Mouse (Mus musculus) fibroblast of lung, adult 2 months (primary cell): Measurements from ENCODE around the gene Gys1.

Experiments
- DNase-seq: peaks from one replicate; pipeline ENCODE4 v3.0.0-alpha.2; 2011; ENCODE audit warnings: low read depth

Gene Gys1

DNA sequence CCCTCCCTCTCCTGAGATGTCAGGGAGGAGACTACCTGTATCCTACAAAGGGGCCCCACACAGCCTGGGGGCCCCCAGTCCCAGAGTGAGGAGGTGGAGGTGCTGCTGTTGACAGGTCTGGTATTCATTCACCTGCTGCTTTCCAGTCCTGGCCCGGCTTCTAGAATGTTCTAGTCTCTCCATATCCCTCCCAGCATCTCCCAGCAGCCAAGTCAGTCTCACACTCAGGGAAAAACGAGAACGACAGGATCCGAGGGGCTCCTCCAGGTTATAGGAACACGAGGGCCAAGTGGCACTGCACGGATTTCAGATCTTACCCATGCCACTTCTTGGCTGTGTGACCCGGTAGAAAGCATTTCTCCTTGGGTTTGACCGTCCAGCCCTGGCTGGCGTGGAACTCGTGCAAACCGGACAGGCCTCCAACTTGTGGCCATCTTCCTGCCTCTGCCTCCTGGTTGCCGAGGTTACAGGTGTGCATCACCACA is 19.9 kb upstream of the Gys1 start:
- no peak for DNase-seq

- DNase-seq: no peak
These were observed 19.0 kb upstream of the Gys1 start for GRCm38 (mm10) chr7:45415636-45416035.

- no peak for DNase-seq
These were observed 16.6 kb upstream of the Gys1 start for GRCm38 (mm10) chr7:45417962-45418492.

DNA sequence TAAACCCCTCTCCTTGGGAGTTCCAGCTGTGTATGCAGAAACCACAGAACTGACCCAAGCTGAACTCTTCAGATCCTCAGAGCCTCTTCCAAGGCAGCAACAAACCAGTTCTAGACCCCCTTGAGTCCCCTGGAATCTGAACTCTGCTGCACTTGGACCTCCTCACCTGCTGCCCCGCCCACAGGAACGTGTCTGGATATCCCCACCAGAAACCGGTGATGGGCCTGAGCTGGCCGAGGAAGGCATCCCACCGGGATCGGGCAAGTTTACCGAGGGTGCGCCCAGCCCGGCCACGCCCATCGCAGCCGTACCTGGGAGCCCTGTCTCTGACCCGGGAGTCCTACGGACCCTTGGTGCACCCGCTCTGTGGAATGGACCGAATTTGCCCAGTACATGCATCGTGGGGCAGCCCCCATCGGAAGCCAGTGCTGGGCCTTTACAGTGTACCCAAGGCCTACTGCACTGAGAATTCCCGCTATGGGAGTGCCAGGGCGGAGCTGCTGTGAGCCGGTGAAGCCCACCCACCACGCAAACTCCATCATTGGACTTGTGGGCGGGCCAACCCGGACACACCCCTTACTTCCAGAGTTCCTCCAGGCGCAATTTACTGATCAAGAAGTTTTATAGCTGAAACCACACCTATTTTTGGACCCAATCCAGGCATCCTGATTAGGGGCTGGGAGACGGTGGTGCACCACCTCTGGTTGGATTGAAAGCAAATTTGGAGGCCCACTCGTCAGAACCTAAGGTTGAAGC is 14.6 kb upstream of the Gys1 start:
- no peak for DNase-seq

DNA sequence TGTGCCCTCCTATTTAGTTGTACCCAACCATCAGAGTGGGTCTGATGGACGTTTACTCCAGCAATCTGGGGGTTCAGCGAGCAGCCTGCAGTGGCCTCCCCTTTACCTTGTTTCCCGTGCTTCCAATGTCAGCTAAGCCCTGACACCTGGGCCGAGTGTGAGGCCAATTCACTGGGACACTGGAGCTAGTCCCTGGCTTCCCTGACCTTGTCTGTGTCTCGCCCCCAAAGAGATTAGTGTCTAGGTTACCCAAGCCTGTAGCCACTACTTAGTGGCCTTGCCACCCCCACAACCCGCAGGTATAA is 14.1 kb upstream of the Gys1 start, which contains the start of gene Lhb:
Gene Lhb (plus strand): TSS at position 206 of the 305 bp plus-strand sequence.
- no peak for DNase-seq

- DNase-seq: no peak
These were observed 13.4 kb upstream of the Gys1 start for GRCm38 (mm10) chr7:45421194-45421593.

DNA sequence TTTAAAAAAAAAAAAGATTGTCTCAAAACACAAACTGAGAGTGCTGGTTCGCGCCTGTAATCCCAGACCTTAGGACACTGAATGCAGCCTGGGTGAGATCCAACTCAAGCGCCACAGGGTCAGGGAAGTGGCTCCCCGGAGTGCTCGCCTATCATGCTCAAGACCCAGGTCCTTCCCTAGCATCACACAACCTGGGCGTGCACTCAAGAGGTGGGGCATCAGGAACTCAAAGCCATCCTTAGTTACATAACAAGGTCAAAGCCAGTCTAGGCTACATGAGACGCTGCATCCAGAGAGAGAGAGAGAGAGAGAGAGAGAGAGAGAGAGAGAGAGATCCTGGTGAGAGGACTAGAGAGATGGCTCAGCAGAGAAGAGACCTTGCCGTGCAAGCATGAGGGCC is 8.1 kb upstream of the Gys1 start:
- no peak for DNase-seq

DNA sequence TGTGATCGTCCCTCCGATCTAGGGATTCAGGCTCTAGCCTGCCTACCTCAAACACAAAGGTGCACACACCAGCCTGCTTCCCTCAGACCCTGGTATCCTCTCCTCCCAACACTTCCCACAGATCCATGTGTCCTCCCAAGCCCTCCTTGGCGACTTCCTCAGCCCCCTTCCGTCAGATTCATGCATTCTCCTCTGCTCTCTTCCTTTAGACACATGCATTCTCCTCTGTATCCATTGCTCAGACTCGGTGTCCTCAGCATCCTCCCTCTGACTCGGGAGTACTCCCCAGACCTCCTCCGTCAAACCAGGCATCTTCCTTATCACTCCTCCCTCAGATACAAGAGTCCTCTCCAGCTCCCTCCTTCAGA is 825 bp upstream of the Gys1 start:
- DNase-seq: no peak

DNA sequence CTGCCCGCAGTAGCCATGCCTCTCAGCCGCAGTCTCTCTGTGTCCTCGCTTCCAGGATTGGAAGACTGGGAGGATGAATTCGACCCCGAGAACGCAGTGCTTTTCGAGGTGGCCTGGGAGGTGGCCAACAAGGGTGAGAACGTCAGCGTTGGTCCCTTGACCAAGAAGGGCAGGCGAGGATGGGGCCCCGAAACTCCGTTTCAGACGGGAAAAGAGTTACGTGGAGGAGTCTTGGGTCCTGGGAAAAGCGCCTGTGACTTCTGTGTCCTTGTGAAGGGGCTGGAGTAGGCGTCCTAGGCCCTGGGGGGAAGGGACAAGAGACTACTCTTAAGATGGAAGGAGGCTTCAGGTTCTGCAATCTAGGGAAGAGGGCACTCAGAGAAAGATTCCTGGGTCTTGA is 394 bp downstream of the Gys1 start:
- DNase-seq: no peak

- DNase-seq: no peak
These were observed 1.8 kb downstream of the Gys1 start for GRCm38 (mm10) chr7:45436444-45436843.

GRCm38 (mm10) chr7:45437046-45437445 is 2.4 kb downstream of the Gys1 start:
- DNase-seq: no peak

- DNase-seq: no peak
These were observed 3.1 kb downstream of the Gys1 start, which contains the start of gene Ruvbl2 for GRCm38 (mm10) chr7:45437521-45438276. Gene Ruvbl2, minus strand, starts transcription at chr7:45438096.

- DNase-seq: no peak
These were observed 9.1 kb downstream of the Gys1 start for GRCm38 (mm10) chr7:45443526-45444420.

DNA sequence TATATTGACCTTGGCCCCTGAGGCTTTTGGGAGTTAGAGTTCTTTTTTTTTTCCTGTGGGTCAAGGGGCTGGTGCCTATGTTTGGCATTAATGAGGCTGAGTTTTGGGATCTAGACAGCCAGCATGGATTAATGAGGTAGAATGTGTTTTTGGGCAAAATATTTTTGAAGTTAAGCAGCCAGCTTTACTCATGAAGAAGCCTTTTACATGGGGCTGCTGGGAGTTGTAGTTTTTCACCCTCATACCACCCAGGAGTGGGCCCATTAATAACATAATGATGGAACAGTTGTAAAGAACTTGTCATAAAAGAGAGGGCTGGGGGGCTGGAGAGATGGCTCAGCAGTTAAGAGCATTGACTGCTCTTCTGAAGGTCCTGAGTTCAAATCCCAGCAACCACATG is 11.9 kb downstream of the Gys1 start:
- DNase-seq: no peak

DNA sequence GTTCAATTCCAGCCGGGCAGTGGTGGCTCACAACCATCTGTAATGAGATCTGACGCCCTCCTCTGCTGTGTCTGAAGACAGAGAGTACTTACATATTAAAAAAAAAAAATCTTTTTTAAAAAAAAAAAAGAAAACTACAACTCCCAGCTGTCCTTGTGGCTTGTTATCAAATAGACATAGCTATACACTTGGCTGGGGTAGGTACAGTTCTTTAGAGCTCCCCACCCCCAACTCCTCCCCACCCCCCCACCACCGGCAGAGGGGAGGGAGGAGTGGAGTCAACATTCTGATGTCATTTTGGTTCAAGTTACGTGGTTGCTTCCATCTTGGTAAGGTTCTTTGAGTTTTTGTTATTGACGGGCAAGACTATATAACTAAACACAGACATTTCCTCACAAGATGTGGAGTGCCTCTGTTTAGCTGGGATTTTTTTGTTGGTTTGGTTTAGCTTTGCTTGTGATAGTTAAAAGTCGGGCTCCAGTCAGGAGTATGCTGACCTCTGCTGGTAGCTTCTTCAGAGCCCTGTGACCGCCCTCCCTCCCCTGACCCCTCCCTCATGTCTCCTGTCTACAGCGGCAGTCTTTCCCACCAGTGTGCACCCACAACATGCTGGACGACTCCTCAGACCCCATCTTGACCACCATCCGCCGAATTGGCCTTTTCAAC is 12.8 kb downstream of the Gys1 start:
- DNase-seq: no peak

DNA sequence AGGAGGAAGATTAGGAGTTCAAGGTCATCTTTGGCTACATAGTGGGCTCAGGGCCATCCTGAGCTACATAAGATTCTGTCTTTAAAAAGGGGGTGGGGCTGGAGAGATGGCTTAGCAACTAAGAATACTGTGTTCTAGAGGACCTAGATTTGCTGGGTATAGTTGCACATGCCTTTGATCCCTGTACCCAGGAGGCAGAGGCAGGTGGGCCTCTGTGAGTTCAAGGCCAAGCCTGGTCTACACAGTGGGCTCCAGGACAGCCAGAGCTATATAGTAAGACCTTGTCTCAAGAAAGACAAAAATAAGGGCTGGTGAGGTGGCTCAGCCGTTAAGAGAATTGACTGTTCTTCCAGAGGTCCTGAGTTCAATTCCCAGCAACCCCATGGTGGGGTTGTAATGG is 15.3 kb downstream of the Gys1 start:
- no peak for DNase-seq

DNA sequence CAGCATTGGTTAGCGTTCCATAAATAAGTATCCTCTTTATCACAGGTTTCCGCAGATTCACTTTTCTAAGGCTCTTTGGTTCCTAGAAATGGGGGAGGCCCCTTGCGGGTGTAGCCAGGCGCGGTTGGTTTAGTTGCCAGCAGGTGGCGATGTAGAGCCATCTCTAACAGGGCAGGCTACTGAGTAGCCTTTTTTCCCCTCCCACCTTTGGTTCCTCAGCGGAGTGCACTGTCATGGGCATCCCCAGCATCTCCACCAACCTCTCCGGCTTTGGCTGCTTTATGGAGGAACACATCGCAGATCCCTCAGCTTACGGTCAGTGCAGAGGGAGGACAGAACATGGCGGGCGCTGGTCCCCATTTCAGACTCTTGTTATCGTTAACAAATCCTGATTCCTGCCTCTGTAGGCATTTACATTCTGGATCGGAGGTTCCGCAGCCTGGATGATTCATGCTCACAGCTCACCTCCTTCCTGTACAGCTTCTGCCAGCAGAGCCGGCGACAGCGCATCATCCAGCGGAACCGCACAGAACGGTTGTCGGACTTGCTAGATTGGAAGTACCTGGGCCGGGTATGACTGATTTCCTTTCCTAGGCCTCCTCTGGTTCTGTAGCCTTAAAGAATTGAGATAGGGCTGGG is 16.8 kb downstream of the Gys1 start:
- DNase-seq: no peak

- DNase-seq: no peak
These were observed 20.3 kb downstream of the Gys1 start for GRCm38 (mm10) chr7:45454971-45455370.

GRCm38 (mm10) chr7:45455932-45456696 is 21.5 kb downstream of the Gys1 start:
- no peak for DNase-seq

DNA sequence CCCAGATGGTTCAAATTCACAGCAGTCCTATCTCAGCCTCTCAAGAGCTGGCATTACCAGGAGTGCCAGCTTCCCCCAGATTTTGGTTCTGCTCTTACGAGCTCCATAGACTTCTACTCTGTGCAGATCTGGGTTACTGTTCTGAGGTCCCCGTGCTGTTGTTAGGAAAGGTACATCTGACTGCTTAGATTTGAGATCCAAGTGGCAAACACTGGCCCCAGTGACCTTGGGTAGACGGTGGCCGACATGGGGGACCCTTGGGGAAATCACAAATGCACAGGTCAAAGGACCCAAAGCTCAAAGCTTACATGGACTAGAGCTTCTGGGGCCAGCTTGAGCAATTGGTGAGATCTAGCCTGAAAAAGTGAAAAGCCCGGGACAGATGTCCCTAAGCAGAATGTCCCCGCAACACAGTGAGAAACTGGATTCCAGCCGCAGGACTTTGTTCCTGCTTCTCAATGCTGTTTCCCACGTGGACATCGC is 22.1 kb downstream of the Gys1 start:
- no peak for DNase-seq
